Mouse (Mus musculus): Measurements from ENCODE around the gene Trit1. TPM values are rescaled to one million over a fixed set of nuclear protein-coding genes. Genes with fewer than 3 reads are reported as not detected.
"Not testable (repeated sequence)": the region's sequence is repeated elsewhere in the genome, so short reads cannot be mapped to it uniquely, and the experiment has no call there.

Gene Trit1
- total RNA-seq, 4 experiments from 2014 or later, result 24.4 to 27.4 (median 26.6) TPM

- no peak for DNase-seq (ENCODE audit: low spot score in 2 of 2)
Measured at GRCm38 (mm10) chr4:122998537-122999262, 17.7 kb upstream of the Trit1 start.

- no peak for DNase-seq (ENCODE audit: low spot score in 2 of 2)
Measured at GRCm38 (mm10) chr4:122999263-122999691, 17.1 kb upstream of the Trit1 start.

GRCm38 (mm10) chr4:123000130-123000529 is 16.3 kb upstream of the Trit1 start:
- no peak for DNase-seq (ENCODE audit: low spot score in 2 of 2)

GRCm38 (mm10) chr4:123000617-123001342 is 15.6 kb upstream of the Trit1 start:
- DNase-seq (ENCODE audit: low spot score in 2 of 2), result no peak

GRCm38 (mm10) chr4:123005054-123005966 is 11.1 kb upstream of the Trit1 start:
- DNase-seq (ENCODE audit: low spot score in 2 of 2), result peak in 1 of 2 experiments; percentile 54

DNA sequence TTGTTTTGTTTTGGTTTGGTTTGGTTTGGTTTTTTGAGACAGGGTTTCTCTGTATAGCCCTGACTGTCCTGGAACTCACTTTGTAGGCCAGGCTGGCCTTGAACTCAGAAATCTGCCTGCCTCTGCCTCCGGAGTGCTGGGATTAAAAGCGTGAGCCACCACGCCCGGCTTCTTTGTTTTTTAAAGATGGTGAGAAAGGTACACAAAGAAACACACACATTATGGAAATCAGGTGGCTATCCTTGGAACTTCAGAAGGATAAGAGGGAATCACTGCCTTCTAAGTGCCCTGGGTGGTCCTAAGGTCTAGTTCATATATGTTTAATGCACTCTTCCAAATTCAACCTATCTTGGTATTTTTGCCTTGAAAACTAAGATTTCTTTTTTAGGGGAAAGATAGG is 3.9 kb upstream of the Trit1 start:
- not testable (repeated sequence) for DNase-seq (ENCODE audit: low spot score in 2 of 2)

DNA sequence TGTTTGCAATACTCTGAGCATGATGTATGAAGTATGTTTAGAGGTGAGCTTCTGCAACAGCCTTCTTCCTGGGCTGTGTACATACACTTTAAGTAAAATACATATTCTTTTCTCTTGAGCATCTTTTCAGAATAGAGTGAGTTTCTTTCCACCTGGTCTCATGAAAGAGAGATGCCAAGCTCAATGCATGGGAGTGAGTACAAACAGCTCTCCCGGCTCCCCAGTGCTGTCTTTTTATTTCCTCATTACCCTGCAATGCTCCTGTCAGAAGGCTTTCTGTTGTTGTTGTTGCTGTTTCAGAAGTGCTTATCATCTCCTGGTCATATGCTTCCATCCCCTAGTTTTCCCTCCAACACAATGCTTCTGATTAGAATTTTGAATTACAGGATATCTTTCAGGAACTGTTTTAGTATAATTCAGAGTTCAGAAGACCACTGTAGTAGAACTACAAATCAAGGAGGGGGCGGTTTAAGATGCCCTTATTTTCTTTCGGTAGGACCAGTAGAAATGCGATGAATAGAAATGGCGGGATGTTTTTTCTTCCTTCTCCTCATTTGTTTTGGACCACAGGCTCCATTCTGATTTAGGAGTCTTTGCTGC is 3.0 kb upstream of the Trit1 start:
- DNase-seq (ENCODE audit: low spot score in 2 of 2), result no peak

GRCm38 (mm10) chr4:123013949-123014406 is 2.4 kb upstream of the Trit1 start:
- peak in 1 of 2 experiments; percentile 76 for DNase-seq (ENCODE audit: low spot score in 2 of 2)

DNA sequence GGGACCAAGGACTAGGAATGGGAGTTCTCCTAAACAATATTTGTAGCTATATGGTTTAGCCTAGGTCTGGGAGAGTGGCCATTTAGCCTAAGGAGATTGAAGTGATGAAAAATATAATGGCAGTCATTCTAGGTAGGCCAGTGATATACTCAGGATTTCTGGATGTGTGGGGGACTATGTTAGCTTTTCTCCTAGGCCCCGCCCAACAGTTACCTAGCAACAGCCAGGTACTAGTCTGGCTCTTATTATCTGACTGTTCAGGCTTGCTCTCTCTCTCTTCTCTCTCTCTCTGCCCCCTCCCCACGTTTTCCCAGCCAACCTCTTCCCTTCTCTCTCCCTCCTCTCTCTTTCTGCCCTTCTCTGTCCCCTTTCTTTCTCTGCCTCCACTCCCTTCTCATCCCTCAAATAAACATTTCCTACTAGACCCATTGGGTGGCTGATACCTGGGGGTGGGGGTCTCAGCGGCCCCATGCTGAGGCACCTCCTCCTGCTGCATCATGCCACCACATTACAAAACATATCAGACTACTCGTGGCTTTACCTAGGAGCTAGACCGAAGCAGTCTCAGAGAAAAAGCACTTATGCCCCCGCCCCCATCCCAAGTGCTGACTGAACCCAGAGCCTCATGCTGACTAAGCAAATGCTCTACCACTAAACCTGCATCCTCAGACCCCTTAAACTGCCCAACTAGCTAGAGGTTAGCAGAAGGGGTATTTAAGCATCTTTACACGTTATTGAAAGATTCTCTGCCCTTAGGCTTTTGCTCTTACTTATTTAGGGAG is 1.7 kb upstream of the Trit1 start:
- no peak for DNase-seq (ENCODE audit: low spot score in 2 of 2)

DNA sequence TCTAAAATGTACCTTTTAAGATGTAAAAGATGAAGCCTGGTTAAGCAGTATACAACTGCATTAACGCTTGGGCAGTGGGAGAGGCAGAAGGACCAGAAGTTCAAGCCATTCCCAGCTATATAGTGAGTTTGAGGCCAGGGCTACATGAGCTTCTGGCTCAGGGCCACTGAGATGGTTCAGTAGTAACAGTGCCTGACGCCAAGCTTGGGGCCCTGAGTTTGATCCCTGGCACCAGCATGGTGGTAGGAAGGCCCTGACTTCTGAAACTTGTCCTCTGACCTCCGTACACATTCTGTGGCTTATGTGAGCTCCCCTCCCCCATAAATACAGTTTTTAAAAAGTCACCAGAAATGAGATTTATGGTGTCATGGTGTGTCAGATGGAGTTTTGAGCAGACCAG is 5.2 kb downstream of the Trit1 start:
- no peak for DNase-seq (ENCODE audit: low spot score in 2 of 2)

GRCm38 (mm10) chr4:123022896-123023295 is 6.5 kb downstream of the Trit1 start:
- no peak for DNase-seq (ENCODE audit: low spot score in 2 of 2)

- DNase-seq (ENCODE audit: low spot score in 2 of 2), result no peak
Measured at GRCm38 (mm10) chr4:123025418-123025817, 9.0 kb downstream of the Trit1 start.

DNA sequence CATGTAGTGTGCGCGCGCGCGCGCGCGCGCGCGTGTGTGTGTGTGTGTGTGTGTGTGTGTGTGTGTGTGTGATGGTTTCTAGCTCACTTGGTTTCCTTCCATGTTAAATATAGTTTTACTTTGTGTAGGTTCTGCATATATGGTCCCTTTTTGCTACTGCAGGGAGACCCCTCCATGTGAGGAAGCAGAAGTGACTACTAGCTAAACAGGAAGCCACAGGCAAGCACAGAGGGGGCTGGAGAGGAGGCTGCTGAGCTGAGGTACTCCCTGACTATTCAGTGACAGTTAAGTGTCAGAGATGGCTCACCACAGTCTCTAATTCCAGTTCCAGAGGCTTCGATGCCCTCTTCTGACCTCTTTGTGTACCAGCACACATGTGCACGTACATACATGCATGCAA is 9.8 kb downstream of the Trit1 start:
- no peak for DNase-seq (ENCODE audit: low spot score in 2 of 2)

- no peak for DNase-seq (ENCODE audit: low spot score in 2 of 2)
Measured at GRCm38 (mm10) chr4:123026597-123026996, 10.2 kb downstream of the Trit1 start.

DNA sequence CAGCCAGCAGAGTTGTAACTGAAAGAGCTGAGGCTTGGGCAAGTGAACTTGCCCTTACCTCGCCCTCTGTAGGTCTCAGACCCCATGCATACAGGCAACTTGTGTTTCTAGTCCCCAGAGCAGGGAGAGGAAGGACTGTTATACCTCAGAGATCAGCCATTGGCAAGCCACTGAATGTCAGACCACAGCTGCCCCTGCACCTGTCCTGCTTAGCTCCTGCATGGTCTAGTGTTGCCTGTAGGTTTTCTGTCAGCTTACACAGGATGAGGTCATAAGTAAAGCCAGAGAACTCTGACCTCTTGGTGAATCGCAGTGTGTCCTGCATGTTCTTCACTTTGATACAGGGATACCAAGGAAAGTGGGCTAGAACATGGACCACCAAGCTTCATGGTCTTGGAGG is 18.4 kb downstream of the Trit1 start:
- no peak for DNase-seq (ENCODE audit: low spot score in 2 of 2)

- no peak for DNase-seq (ENCODE audit: low spot score in 2 of 2)
Measured at GRCm38 (mm10) chr4:123035636-123036035, 19.2 kb downstream of the Trit1 start.

DNA sequence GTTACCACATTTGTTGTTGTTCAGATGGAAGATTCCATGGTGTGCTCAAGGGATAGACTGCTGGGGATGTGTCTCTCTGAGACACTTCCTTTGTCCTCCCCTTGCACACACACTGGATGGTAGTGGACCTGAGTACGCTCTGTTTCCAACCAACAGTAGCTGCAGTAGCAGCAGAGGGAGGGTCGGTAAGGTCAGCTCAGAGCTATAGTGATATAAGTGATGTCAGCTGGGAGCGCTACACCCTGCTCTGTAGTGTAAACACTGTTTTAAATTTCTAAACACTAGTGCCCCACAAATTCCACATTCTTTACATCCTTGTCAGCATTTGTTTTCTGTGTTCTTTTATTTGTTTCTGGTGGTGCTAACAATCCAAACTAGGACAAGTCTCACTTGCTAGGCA is 20.3 kb downstream of the Trit1 start:
- DNase-seq (ENCODE audit: low spot score in 2 of 2), result no peak

- DNase-seq (ENCODE audit: low spot score in 2 of 2), result no peak
Measured at GRCm38 (mm10) chr4:123041131-123041530, 24.7 kb downstream of the Trit1 start.

DNA sequence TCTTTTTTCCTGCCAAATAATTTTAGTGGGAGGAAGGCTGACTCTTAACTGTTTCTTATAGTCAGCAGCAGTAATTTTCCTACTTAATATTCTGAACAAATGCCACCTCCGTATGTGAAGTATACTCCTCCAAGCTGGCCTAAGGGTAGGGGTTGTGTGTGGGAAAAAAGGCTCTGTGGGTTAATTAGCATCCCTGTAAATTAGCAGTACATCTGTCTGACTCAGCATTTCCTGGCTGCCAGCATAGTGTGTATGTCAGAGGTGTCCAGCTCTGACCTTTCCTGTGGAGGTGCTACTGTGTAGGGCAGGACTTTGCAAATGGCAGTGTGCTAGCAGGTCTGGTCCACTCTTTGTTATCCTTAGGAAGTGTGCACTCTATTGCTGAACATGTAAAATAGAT is 27.5 kb downstream of the Trit1 start:
- DNase-seq (ENCODE audit: low spot score in 2 of 2), result no peak

- DNase-seq (ENCODE audit: low spot score in 2 of 2), result no peak
Measured at GRCm38 (mm10) chr4:123044842-123045241, 28.4 kb downstream of the Trit1 start.
